Mouse (Mus musculus) cerebral cortex, adult 2 months (tissue): Measurements from ENCODE around the gene Cog2.

Source experiments
- WGBS: fragments of 180-500 bp; shearing (Covaris S2); methylation state at CpG from one replicate; pipeline ENCODE4 v1.1.7; 2018; 5-methylcytosine and 5-hydroxymethylcytosine counted together

Gene Cog2

GRCm38 (mm10) chr8:124571732-124572429 is 51.3 kb downstream of the Cog2 start:
- 68% methylated on average over 8 of the region's 8 CpGs for WGBS

- WGBS: 48% methylated on average over 15 of the region's 15 CpGs
Measured at GRCm38 (mm10) chr8:124573552-124574340, 53.2 kb downstream of the Cog2 start.

GRCm38 (mm10) chr8:124575811-124576210 is 55.2 kb downstream of the Cog2 start, which contains the start of gene Capn9:
Gene Capn9 (plus strand): TSS chr8:124576111.
- 93% methylated on average over 8 of the region's 8 CpGs for WGBS

- 94% methylated on average over 1 of the region's 1 CpGs for WGBS
Measured at GRCm38 (mm10) chr8:124576751-124577150, 56.2 kb downstream of the Cog2 start.

- WGBS: 54% methylated on average over 3 of the region's 3 CpGs
Measured at GRCm38 (mm10) chr8:124585718-124586425, 65.3 kb downstream of the Cog2 start.

- WGBS: 78% methylated on average over 2 of the region's 2 CpGs
Measured at GRCm38 (mm10) chr8:124586556-124586955, 66.0 kb downstream of the Cog2 start.

GRCm38 (mm10) chr8:124589393-124589792 is 68.8 kb downstream of the Cog2 start:
- WGBS: 80% methylated on average over 4 of the region's 4 CpGs
